Mouse (Mus musculus): ENCODE measurements around the gene Tnk2. TPM values are rescaled to one million over a fixed set of nuclear protein-coding genes. Genes with fewer than 3 reads are reported as not detected.

Gene Tnk2
- polyA plus RNA-seq, 1 experiment from 2014 or later, result 17.1 TPM

- H3K9me3 ChIP-seq (ENCODE audit: control insufficient read depth, low read length), result no peaks in the 10 kb centered on the region
- H3K36me3 ChIP-seq (ENCODE audit: control insufficient read depth, insufficient read depth, low read length), result no peaks in the 10 kb centered on the region
- H3K4me3 ChIP-seq (ENCODE audit: low read depth, low read length), result peak overlapping the region; percentile 92
- DNase-seq (ENCODE audit: low spot score) (no peak), ATAC-seq (ENCODE audit: low FRiP score, low TSS enrichment) (no peak)
- no peaks in the 10 kb centered on the region for H3K27me3 ChIP-seq (ENCODE audit: control insufficient read depth, insufficient read depth, low read length)
- peaks cover 11% of the 10 kb centered on the region; the same call in 1 of the 2 replicates for H3K4me1 ChIP-seq (replicated peaks; ENCODE audit: control insufficient read depth, insufficient read depth)
- TF ChIP-seq EP300 (optimal IDR thresholded peaks at IDR 0.05) (no peak), CTCF (IDR thresholded peaks at IDR 0.05; ENCODE audit: low read depth) (no peak)
- peak overlapping the region; percentile 91 for H3K27ac ChIP-seq (replicated peaks)
- WGBS, result 15% methylated on average over 12 of the region's 12 CpGs
- peak overlapping the region; percentile 91 for H3K9ac ChIP-seq (ENCODE audit: low read length)
- peak overlapping the region; percentile 91 for H3K4me2 ChIP-seq (replicated peaks; ENCODE audit: low read depth)
Observed at GRCm38 (mm10) chr16:32644801-32645170, 1.1 kb downstream of the Tnk2 start.

DNA sequence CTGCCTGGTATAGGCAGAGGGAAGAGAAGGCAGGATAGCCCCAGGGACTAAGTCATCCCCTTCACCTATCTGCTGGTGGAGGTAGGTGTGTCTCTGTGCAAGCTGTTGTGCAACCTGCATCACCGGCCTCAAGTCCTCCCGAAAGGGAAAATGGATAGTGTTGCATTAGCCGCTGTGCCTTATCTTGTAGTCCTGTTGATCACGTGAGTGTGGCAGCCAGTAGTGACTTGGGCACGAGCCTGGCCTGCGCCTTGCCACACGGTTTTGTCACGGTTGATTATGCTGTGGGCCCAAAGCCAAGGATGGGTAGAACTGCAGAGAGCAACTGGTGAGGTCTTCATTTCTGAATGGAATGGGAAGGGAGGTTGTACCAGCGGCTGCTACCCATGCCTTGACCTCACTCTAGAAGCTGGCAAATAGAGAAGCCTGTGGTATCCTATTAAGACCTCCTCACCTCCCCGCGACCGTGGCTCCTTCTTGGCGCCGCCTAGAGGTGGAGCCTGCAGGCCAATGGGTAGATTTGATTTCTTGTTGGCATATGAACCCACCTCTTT, 1.8 kb downstream of the Tnk2 start:
- peak overlapping the region; percentile 91 for H3K9ac ChIP-seq (ENCODE audit: low read length)
- peak; percentile 80 for ATAC-seq (ENCODE audit: low FRiP score, low TSS enrichment)
- H3K4me2 ChIP-seq (replicated peaks; ENCODE audit: low read depth), result peak overlapping the region; percentile 91
- no peaks in the 10 kb centered on the region for H3K9me3 ChIP-seq (ENCODE audit: control insufficient read depth, low read length)
- no peak for TF ChIP-seq EP300 (optimal IDR thresholded peaks at IDR 0.05)
- peak; percentile 61 for TF ChIP-seq CTCF (IDR thresholded peaks at IDR 0.05; ENCODE audit: low read depth)
- peak; percentile 76 for DNase-seq (ENCODE audit: low spot score)
- 16% methylated on average over 14 of the region's 14 CpGs for WGBS
- H3K36me3 ChIP-seq (ENCODE audit: control insufficient read depth, insufficient read depth, low read length), result no peaks in the 10 kb centered on the region
- no peaks in the 10 kb centered on the region for H3K27me3 ChIP-seq (ENCODE audit: control insufficient read depth, insufficient read depth, low read length)
- peak overlapping the region; percentile 92 for H3K4me3 ChIP-seq (ENCODE audit: low read depth, low read length)
- H3K27ac ChIP-seq (replicated peaks), result peak overlapping the region; percentile 91
- H3K4me1 ChIP-seq (replicated peaks; ENCODE audit: control insufficient read depth, insufficient read depth), result peaks cover 11% of the 10 kb centered on the region; the same call in 1 of the 2 replicates

DNA sequence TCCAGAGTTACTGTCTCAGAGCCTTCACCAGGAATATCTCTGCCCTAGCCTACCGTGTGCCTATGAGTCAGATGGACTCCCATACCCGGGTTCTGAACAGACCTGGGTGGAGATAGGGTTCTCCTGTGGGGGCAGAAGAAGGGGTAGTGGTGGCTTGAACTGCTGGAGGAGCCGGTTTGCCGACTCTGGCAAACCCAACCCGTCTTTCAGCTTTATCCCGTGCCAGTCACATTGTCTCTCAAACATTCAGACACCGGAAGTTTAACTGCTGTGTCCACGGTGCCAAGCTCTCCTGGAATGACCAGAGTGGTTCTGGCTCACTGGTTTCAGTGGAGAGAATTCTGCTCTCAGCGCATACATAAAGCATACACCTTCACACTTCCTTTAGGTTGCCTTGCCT, 2.3 kb downstream of the Tnk2 start:
- no peaks in the 10 kb centered on the region for H3K9me3 ChIP-seq (ENCODE audit: control insufficient read depth, low read length)
- DNase-seq (ENCODE audit: low spot score) (no peak), ATAC-seq (ENCODE audit: low FRiP score, low TSS enrichment) (peak; percentile 49)
- H3K27me3 ChIP-seq (ENCODE audit: control insufficient read depth, insufficient read depth, low read length), result no peaks in the 10 kb centered on the region
- H3K9ac ChIP-seq (ENCODE audit: low read length), result peak overlapping the region; percentile 35
- peak overlapping the region; percentile 91 for H3K27ac ChIP-seq (replicated peaks)
- TF ChIP-seq CTCF (IDR thresholded peaks at IDR 0.05; ENCODE audit: low read depth), result no peak
- TF ChIP-seq EP300 (optimal IDR thresholded peaks at IDR 0.05), result peak; percentile 55
- peak overlapping the region; percentile 92 for H3K4me3 ChIP-seq (ENCODE audit: low read depth, low read length)
- peak overlapping the region; percentile 91 for H3K4me2 ChIP-seq (replicated peaks; ENCODE audit: low read depth)
- H3K4me1 ChIP-seq (replicated peaks; ENCODE audit: control insufficient read depth, insufficient read depth), result peaks cover 11% of the 10 kb centered on the region; the same call in 1 of the 2 replicates
- 61% methylated on average over 9 of the region's 9 CpGs for WGBS
- no peaks in the 10 kb centered on the region for H3K36me3 ChIP-seq (ENCODE audit: control insufficient read depth, insufficient read depth, low read length)

- Histone ChIP-seq H3K4me2 (replicated peaks; ENCODE audit: low read depth) (no peak overlapping the region), H3K27me3 (ENCODE audit: control insufficient read depth, insufficient read depth, low read length) (no peaks in the 10 kb centered on the region), H3K27ac (replicated peaks) (no peak overlapping the region), H3K9ac (ENCODE audit: low read length) (no peak overlapping the region), H3K36me3 (ENCODE audit: control insufficient read depth, insufficient read depth, low read length) (no peaks in the 10 kb centered on the region), H3K4me1 (replicated peaks; ENCODE audit: control insufficient read depth, insufficient read depth) (peaks cover 11% of the 10 kb centered on the region; the same call in 1 of the 2 replicates), H3K9me3 (ENCODE audit: control insufficient read depth, low read length) (no peaks in the 10 kb centered on the region), H3K4me3 (ENCODE audit: low read depth, low read length) (no peak overlapping the region)
- ATAC-seq (ENCODE audit: low FRiP score, low TSS enrichment) (no peak), DNase-seq (ENCODE audit: low spot score) (no peak)
- TF ChIP-seq CTCF (IDR thresholded peaks at IDR 0.05; ENCODE audit: low read depth) (no peak), EP300 (optimal IDR thresholded peaks at IDR 0.05) (no peak)
Observed at GRCm38 (mm10) chr16:32647712-32648111, 4.0 kb downstream of the Tnk2 start.

DNA sequence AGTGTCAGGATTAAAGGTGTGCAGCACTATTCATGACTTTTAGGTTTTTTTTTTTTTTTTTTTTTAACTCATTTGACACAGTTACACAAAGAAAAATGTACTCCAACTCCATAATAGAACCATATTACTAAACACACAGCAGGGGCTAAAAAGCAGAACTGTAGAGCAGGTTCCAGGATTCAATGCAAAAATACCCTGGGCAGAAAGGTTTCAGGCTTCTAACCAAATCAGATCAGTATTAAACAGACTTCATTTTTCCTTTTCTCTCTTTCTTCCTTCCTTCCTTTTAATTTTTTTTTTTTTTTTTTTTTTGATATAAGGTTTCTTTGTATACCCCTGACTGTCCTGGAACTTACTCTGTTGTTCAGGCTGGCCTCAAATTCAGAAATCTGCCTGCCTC, 6.8 kb downstream of the Tnk2 start:
- no peak for ATAC-seq (ENCODE audit: low FRiP score, low TSS enrichment)
- no peak for DNase-seq (ENCODE audit: low spot score)

GRCm38 (mm10) chr16:32650974-32651618, 7.4 kb downstream of the Tnk2 start:
- ATAC-seq (ENCODE audit: low FRiP score, low TSS enrichment) (peak; percentile 56; the same call in 1 of the 2 replicates), DNase-seq (ENCODE audit: low spot score) (peak; percentile 17)
- H3K27ac ChIP-seq (replicated peaks), result peak overlapping the region; percentile 45; the same call in 1 of the 2 replicates

More for the DNA sequence above, 6.8 kb downstream of the Tnk2 start:
- H3K9me3 ChIP-seq (ENCODE audit: control insufficient read depth, low read length), result no peaks in the 10 kb centered on the region
- H3K27ac ChIP-seq (replicated peaks), result no peak overlapping the region
- H3K4me1 ChIP-seq (replicated peaks; ENCODE audit: control insufficient read depth, insufficient read depth), result peaks cover 8% of the 10 kb centered on the region; the same call in 1 of the 2 replicates
- H3K4me3 ChIP-seq (ENCODE audit: low read depth, low read length), result no peak overlapping the region
- no peak for TF ChIP-seq EP300 (optimal IDR thresholded peaks at IDR 0.05)
- no peak for TF ChIP-seq CTCF (IDR thresholded peaks at IDR 0.05; ENCODE audit: low read depth)
- H3K36me3 ChIP-seq (ENCODE audit: control insufficient read depth, insufficient read depth, low read length), result no peaks in the 10 kb centered on the region
- no peak overlapping the region for H3K4me2 ChIP-seq (replicated peaks; ENCODE audit: low read depth)
- H3K27me3 ChIP-seq (ENCODE audit: control insufficient read depth, insufficient read depth, low read length), result no peaks in the 10 kb centered on the region
- no peak overlapping the region for H3K9ac ChIP-seq (ENCODE audit: low read length)

More at GRCm38 (mm10) chr16:32650974-32651618, 7.4 kb downstream of the Tnk2 start:
- H3K4me3 ChIP-seq (ENCODE audit: low read depth, low read length), result no peak overlapping the region
- no peaks in the 10 kb centered on the region for H3K36me3 ChIP-seq (ENCODE audit: control insufficient read depth, insufficient read depth, low read length)
- TF ChIP-seq CTCF (IDR thresholded peaks at IDR 0.05; ENCODE audit: low read depth) (no peak), EP300 (optimal IDR thresholded peaks at IDR 0.05) (no peak)
- no peak overlapping the region for H3K4me2 ChIP-seq (replicated peaks; ENCODE audit: low read depth)
- no peaks in the 10 kb centered on the region for H3K27me3 ChIP-seq (ENCODE audit: control insufficient read depth, insufficient read depth, low read length)
- no peak overlapping the region for H3K9ac ChIP-seq (ENCODE audit: low read length)
- 71% methylated on average over 5 of the region's 5 CpGs for WGBS
- H3K9me3 ChIP-seq (ENCODE audit: control insufficient read depth, low read length), result no peaks in the 10 kb centered on the region
- peaks cover 2% of the 10 kb centered on the region; the same call in 1 of the 2 replicates for H3K4me1 ChIP-seq (replicated peaks; ENCODE audit: control insufficient read depth, insufficient read depth)

Data from stomach, postnatal 0 days (tissue).